Mouse (Mus musculus) small intestine, adult 2 months (tissue): Measurements from ENCODE around the gene Hivep1. TPM values are rescaled to one million over a fixed set of nuclear protein-coding genes. Genes with fewer than 3 reads are reported as not detected.

ENCODE experiments used
- H3K27ac ChIP-seq: fragments of 200-500 bp; 2 replicates; pipeline ENCODE4 v1.5.1; 2012; ENCODE audit warnings: low read depth, low read length, control low read depth, inconsistent platforms; ENCODE audit not compliant: insufficient read depth
- H3K27me3 ChIP-seq: fragments of 200-500 bp; 2 replicates; pipeline ENCODE4 v1.6.1; 2012; ENCODE audit warnings: mild to moderate bottlenecking, moderate library complexity, low read length, inconsistent platforms; ENCODE audit not compliant: control insufficient read depth, insufficient read depth
- H3K36me3 ChIP-seq: fragments of 200-500 bp; 2 replicates; pipeline ENCODE4 v1.6.1; 2012; ENCODE audit warnings: mild to moderate bottlenecking, low read length, control low read depth, inconsistent platforms; ENCODE audit not compliant: control insufficient read depth, insufficient read depth
- H3K4me1 ChIP-seq: fragments of 200-500 bp; 2 replicates; pipeline ENCODE4 v1.6.1; 2012; ENCODE audit warnings: low read length, inconsistent platforms, mixed read lengths; ENCODE audit not compliant: control insufficient read depth, insufficient read depth, insufficient read length
- H3K4me3 ChIP-seq: fragments of 200-500 bp; 2 replicates; pipeline ENCODE4 v1.5.1; 2012; ENCODE audit warnings: low read depth, mild to moderate bottlenecking, control low read depth, inconsistent platforms, low read length, moderate library complexity
- CTCF ChIP-seq: fragments of 200-500 bp; IDR thresholded peaks from 2 replicates; pipeline ENCODE4 v1.5.1; 2012; ENCODE audit warnings: low read depth, mild to moderate bottlenecking, control low read depth, inconsistent platforms, low read length, moderate library complexity, mixed read lengths; ENCODE audit not compliant: insufficient replicate concordance, insufficient read length; ENCODE audit errors: extremely low read depth
- POLR2A ChIP-seq: fragments of 200-500 bp; IDR thresholded peaks from 2 replicates; pipeline ENCODE4 v1.6.1; 2012; ENCODE audit warnings: low read depth, mild to moderate bottlenecking, control low read depth, inconsistent platforms, low read length, moderate library complexity
- WGBS: fragments of 180-500 bp; shearing (Covaris S2); methylation state at CpG from one replicate; pipeline ENCODE4 v1.1.7; 2018; 5-methylcytosine and 5-hydroxymethylcytosine counted together
- polyA plus RNA-seq: library from polyadenylated mRNA; depleted of rRNA; stranded (reverse); fragments of >200 nt; gene quantifications from 2 replicates; pipeline ENCODE4 v1.2.3, GENCODE M21; 2012

Gene Hivep1
- polyA plus RNA-seq, 1 experiment, result 27.9 TPM

DNA sequence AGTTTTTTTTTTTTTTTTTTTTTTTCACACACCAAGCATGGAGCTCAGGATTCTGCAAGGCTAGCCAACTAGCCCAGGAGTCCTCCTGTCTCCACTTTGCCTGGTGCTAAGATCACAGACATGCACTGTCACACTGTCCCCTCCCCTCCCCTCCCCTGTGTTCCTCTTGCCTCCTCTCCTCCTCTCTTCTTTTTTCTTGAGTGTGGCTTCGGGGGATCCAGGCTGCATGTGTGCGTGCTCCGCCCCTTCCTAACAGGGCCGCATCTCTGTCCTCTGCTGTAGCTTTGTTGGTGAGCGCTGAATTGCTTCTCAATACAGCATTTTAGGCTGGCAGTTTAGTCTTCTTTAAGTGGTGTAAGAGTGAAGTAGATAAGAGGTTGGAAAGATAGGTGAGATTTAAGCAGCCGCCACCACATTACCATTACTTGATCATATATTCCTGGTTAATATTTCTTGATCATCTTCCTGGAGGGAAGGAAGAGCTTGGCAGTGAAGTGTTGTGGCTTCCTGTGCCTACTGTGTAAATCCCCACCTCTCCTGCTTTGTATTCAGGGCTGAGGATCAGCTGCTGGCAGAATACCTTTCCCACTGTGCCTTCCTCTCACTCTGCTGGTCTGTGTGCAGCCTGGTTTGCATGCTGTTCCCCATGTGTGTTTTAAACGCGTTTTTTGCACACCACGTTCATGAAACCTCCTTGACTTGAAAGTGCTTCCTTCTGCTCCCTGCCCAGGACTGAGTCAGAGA is 97.7 kb downstream of the Hivep1 start:
- H3K27me3 ChIP-seq, result no peaks in the 10 kb centered on the region

DNA sequence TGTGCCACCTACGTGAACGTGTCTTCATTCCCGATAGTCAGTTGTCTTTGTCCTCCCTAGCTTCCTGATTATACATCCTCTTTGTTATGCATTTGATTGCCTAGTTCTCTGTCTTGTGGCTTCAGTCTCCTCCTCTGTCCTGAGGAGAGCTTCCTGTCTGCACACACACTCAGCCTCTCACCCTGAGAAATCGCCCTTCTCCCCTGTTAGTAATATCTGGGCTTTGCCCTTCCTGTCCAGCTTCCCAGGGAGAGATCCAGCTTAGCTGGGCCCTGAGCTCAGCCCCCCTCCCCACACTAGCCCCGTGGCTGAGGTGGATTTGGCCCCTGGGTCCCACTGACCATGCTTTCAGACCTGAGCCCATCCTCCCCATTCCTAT is 98.2 kb downstream of the Hivep1 start:
- no peak for TF ChIP-seq CTCF
- no peak for TF ChIP-seq POLR2A
- peaks cover 13% of the 10 kb centered on the region; the same call in 1 of the 2 replicates for H3K4me1 ChIP-seq
- no peak overlapping the region for H3K4me3 ChIP-seq
- no peaks in the 10 kb centered on the region for H3K27me3 ChIP-seq
- WGBS, result 60% methylated on average over 5 of the region's 5 CpGs
- H3K36me3 ChIP-seq, result peaks cover 5% of the 10 kb centered on the region; the same call in 1 of the 2 replicates
- H3K27ac ChIP-seq, result no peak overlapping the region

More for the DNA sequence above, 97.7 kb downstream of the Hivep1 start:
- Histone ChIP-seq H3K4me1 (peaks cover 13% of the 10 kb centered on the region; the same call in 1 of the 2 replicates), H3K27ac (no peak overlapping the region), H3K4me3 (no peak overlapping the region), H3K36me3 (peaks cover under 1% of the 10 kb centered on the region; the same call in 1 of the 2 replicates)
- TF ChIP-seq CTCF, result no peak
- no peak for TF ChIP-seq POLR2A
- WGBS, result 63% methylated on average over 9 of the region's 9 CpGs

DNA sequence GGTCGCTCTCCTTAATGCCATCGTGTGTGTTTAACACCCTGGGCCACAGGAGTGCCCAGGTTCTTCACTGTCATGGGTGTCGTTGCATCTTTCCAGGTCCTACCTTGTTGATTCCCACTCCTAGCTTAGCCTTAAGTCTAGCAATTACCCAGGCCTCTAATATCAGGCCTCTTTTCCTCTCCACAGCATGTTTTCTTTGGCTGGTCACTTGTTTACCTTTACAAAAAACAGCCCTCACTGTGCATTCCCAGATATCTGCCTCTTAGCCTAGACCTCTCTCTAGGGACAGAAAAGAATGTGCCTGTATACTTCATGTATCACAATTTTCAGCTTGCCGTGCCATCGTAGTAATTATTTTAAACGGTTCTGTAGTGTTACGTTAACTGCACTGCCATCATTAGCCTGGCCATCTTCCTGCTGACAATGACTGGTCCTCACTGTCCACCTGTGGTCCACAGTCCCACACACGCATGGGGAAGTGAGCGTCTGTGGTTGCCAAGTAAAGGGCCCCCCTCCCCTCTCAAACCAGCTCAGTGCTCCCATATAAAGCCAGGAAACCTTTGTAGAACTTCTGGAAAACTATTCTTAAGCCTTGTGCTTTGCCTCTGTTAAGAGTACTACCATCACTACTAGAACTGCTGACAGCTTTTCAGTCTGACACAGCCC is 98.8 kb downstream of the Hivep1 start:
- 86% methylated on average over 9 of the region's 9 CpGs for WGBS
- H3K27me3 ChIP-seq, result no peaks in the 10 kb centered on the region
- H3K27ac ChIP-seq, result no peak overlapping the region
- H3K4me1 ChIP-seq, result peaks cover 13% of the 10 kb centered on the region; the same call in 1 of the 2 replicates
- TF ChIP-seq CTCF (no peak), POLR2A (no peak)
- H3K36me3 ChIP-seq, result peaks cover 7% of the 10 kb centered on the region; the same call in 1 of the 2 replicates
- H3K4me3 ChIP-seq, result no peak overlapping the region

DNA sequence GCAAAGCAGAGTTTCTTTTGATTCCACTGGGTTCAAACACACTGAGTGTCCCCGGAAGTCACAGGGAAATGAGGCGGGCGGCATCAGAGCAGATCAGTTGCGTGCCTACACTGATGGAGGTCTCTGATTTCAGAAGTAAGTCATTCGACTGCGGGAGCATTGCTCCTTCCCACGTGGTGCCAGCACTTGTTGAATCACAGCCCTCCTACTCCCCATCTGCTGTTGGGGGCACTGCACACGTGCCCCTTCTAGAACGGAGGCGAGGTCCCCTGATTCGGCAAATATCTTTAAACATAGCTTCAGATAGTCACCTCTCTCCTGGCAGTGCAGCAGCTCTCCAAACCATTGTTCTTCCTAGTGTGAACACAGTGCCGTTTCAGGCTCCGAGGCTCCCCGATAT is 106.4 kb downstream of the Hivep1 start:
- TF ChIP-seq POLR2A (no peak), CTCF (no peak)
- H3K4me1 ChIP-seq, result no peaks in the 10 kb centered on the region
- no peaks in the 10 kb centered on the region for H3K27me3 ChIP-seq
- no peak overlapping the region for H3K4me3 ChIP-seq
- WGBS, result 95% methylated on average over 14 of the region's 14 CpGs
- H3K27ac ChIP-seq, result no peak overlapping the region
- peaks cover 37% of the 10 kb centered on the region for H3K36me3 ChIP-seq

DNA sequence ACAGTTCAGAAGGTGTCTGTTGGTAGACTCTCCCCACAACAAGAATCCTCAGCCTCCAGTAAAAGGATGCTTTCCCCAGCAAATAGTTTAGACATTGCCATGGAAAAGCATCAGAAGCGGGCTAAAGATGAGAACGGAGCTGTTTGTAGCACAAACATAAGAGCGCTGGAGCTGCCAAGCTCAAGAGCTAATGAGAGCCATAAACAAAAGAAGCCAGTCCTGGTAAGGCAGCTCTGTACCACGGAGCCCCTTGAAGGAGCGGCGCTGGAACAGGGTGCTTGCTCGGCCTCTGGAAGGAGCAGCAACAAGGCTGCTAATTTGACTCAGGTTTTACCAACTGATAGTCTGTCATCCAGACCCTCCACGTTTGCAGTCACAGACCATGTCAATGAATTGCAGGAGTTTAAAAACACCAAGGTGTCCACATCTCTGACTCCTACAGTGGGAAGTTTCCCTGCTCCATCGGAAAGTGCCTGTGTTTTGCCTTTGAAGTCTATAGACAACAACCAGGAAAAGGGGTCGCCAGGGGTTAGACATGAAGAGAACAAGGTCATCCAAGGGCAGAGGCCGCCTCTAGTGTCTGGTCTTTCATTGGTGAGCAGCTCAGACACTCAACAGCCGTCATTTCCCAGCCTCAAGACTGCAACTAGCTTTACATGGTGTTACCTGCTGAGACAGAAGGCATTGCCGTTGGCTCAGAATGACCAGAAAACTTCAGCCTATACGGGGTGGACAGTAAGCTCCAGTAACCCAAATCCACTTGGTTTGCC is 107.8 kb downstream of the Hivep1 start:
- Histone ChIP-seq H3K27me3 (no peaks in the 10 kb centered on the region), H3K27ac (no peak overlapping the region), H3K4me1 (no peaks in the 10 kb centered on the region), H3K4me3 (no peak overlapping the region), H3K36me3 (peaks cover 38% of the 10 kb centered on the region)
- 92% methylated on average over 14 of the region's 14 CpGs for WGBS
- TF ChIP-seq CTCF, result no peak
- TF ChIP-seq POLR2A, result no peak

DNA sequence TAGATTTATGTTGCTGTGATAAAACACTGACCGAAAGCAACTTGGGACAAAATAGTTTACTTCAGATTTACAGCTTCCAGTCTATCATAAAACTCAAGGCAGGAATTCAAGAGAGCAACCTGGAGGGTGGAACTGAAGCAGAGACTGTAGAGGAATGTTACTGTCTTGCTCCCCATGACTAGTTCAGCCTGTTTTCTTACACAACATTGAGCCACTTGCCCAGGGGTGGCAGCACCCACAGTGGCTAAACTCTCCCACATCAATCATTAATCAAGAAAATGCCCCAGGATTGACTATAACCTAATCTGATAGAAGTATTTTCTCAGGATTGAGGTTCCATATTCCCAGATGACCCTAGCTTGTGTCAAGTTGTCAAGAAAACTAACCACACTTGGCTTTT is 119.0 kb downstream of the Hivep1 start:
- WGBS, result 95% methylated on average over 1 of the region's 1 CpGs
- H3K4me3 ChIP-seq, result no peak overlapping the region
- no peak overlapping the region for H3K27ac ChIP-seq
- TF ChIP-seq CTCF (no peak), POLR2A (no peak)
- no peaks in the 10 kb centered on the region for H3K27me3 ChIP-seq
- H3K36me3 ChIP-seq, result peaks cover 30% of the 10 kb centered on the region
- no peaks in the 10 kb centered on the region for H3K4me1 ChIP-seq

DNA sequence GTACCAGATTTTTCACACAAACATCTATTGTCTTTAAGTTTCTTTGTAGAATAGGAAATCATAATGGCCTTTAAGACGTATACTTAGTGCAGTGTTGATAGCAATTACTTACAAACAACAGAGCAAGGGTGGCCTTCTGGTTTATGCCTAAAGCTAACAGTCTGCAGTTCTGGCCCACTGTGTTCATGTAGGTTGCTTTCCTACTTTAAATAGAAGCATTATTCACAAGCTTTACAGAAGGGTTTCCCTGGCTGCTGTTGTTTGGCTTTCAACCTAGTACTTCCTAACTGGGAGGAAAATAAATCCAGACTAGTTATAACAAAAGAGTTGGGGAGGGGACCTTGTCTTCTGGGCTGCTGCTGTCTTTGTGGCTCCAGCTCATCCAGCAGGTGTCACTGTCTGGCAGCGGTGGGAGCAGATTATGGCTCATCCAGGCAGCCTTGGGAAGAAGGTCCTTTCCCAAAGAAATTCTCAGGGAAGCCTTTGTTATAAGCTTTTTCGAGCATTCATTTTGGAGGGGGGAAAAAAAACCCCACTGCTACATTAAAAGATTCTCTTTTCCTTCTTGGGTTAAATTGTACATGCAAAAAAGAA is 123.1 kb downstream of the Hivep1 start:
- Histone ChIP-seq H3K27ac (no peak overlapping the region), H3K4me1 (no peaks in the 10 kb centered on the region), H3K27me3 (no peaks in the 10 kb centered on the region), H3K36me3 (peaks cover 27% of the 10 kb centered on the region), H3K4me3 (no peak overlapping the region)
- WGBS, result 50% methylated on average over 3 of the region's 3 CpGs
- TF ChIP-seq POLR2A, result no peak
- TF ChIP-seq CTCF, result peak; percentile 53; the same call in 1 of the 2 replicates
